Mouse (Mus musculus) stomach, embryonic 14.5 days (tissue): ENCODE results near the gene Prkcb. TPM values are rescaled to one million over a fixed set of nuclear protein-coding genes. Genes with fewer than 3 reads are reported as not detected.

ENCODE experiments used
- ATAC-seq: fragments of 200-750 bp; cut with Nextera tagmentation; 2 replicates; pipeline ENCODE4 v1.8.0; 2017; ENCODE audit warnings: low read depth, moderate TSS enrichment; ENCODE audit not compliant: insufficient number of reproducible peaks, insufficient read depth, low FRiP score
- H3K27ac ChIP-seq: fragments of 300-500 bp; sonication (generic); 2 replicates; pipeline ENCODE4 v1.5.1; 2014; ENCODE audit warnings: mild to moderate bottlenecking, low read length, moderate library complexity, mixed read lengths
- H3K27me3 ChIP-seq: fragments of 300-500 bp; sonication (generic); 2 replicates; pipeline ENCODE4 v1.6.1; 2014; ENCODE audit warnings: low read length, control low read depth, mixed read lengths; ENCODE audit not compliant: control insufficient read depth, insufficient read depth
- H3K36me3 ChIP-seq: fragments of 300-500 bp; sonication (generic); 2 replicates; pipeline ENCODE4 v1.6.1; 2014; ENCODE audit warnings: mild to moderate bottlenecking, control low read depth, low read length, moderate library complexity, mixed read lengths; ENCODE audit not compliant: control insufficient read depth, insufficient read depth
- H3K4me1 ChIP-seq: fragments of 300-500 bp; sonication (generic); 2 replicates; pipeline ENCODE4 v1.6.1; 2014; ENCODE audit warnings: low read length, control low read depth, mixed read lengths; ENCODE audit not compliant: control insufficient read depth, insufficient read depth
- H3K4me2 ChIP-seq: fragments of 300-500 bp; sonication (generic); replicated peaks from 2 replicates; pipeline ENCODE4 v1.6.1; 2014; ENCODE audit warnings: low read depth, low read length, control low read depth
- H3K4me3 ChIP-seq: fragments of 300-500 bp; sonication (generic); 2 replicates; pipeline ENCODE4 v1.5.1; 2014; ENCODE audit warnings: low read depth, low read length, control low read depth
- H3K9ac ChIP-seq: fragments of 300-500 bp; sonication (generic); replicated peaks from 2 replicates; pipeline ENCODE4 v1.6.1; 2014; ENCODE audit warnings: low read depth, mild to moderate bottlenecking, control low read depth, low read length, moderate library complexity, mixed read lengths
- H3K9me3 ChIP-seq: fragments of 300-500 bp; sonication (generic); 2 replicates; pipeline ENCODE4 v1.6.1; 2016; ENCODE audit warnings: low read depth, low read length, control low read depth; ENCODE audit not compliant: control insufficient read depth
- WGBS: fragments of 180-500 bp; shearing (Covaris S2); extraction: QIAGEN DNeasy Blood & Tissue Kit; methylation state at CpG from one replicate; pipeline ENCODE4 v1.1.7; 2014; 5-methylcytosine and 5-hydroxymethylcytosine counted together
- polyA plus RNA-seq: library from polyadenylated mRNA; unstranded; fragments of >200 nt; fragmentation: Nextera tagmentation; extraction: Ambion mirVana; gene quantifications from 2 replicates; pipeline ENCODE4 v1.2.1, GENCODE M21; 2014

Gene Prkcb
- polyA plus RNA-seq, 1 experiment from 2014 or later = 18.4 TPM

- WGBS = 84% methylated on average over 2 of the region's 2 CpGs
- ATAC-seq = no peak
These were observed 16.0 kb downstream of the Prkcb start for GRCm38 (mm10) chr7:122304521-122304920.

GRCm38 (mm10) chr7:122307241-122307640 is 18.7 kb downstream of the Prkcb start:
- WGBS = 88% methylated on average over 9 of the region's 9 CpGs
- no peak overlapping the region for H3K9ac ChIP-seq
- no peaks in the 10 kb centered on the region for H3K4me1 ChIP-seq
- no peaks in the 10 kb centered on the region for H3K27me3 ChIP-seq
- H3K4me2 ChIP-seq = no peak overlapping the region
- no peaks in the 10 kb centered on the region for H3K9me3 ChIP-seq
- no peak for ATAC-seq
- H3K36me3 ChIP-seq = no peaks in the 10 kb centered on the region
- no peak overlapping the region for H3K27ac ChIP-seq
- H3K4me3 ChIP-seq = no peak overlapping the region

More at GRCm38 (mm10) chr7:122304521-122304920, 16.0 kb downstream of the Prkcb start:
- no peaks in the 10 kb centered on the region for H3K36me3 ChIP-seq
- H3K27me3 ChIP-seq = no peaks in the 10 kb centered on the region
- H3K9me3 ChIP-seq = no peaks in the 10 kb centered on the region
- H3K9ac ChIP-seq = no peak overlapping the region
- H3K4me3 ChIP-seq = no peak overlapping the region
- H3K4me2 ChIP-seq = no peak overlapping the region
- no peaks in the 10 kb centered on the region for H3K4me1 ChIP-seq
- no peak overlapping the region for H3K27ac ChIP-seq

- H3K4me3 ChIP-seq = no peak overlapping the region
- no peaks in the 10 kb centered on the region for H3K36me3 ChIP-seq
- ATAC-seq = no peak
- H3K9me3 ChIP-seq = no peaks in the 10 kb centered on the region
- H3K27ac ChIP-seq = no peak overlapping the region
- 86% methylated on average over 5 of the region's 5 CpGs for WGBS
- no peaks in the 10 kb centered on the region for H3K4me1 ChIP-seq
- no peak overlapping the region for H3K9ac ChIP-seq
- H3K27me3 ChIP-seq = no peaks in the 10 kb centered on the region
- H3K4me2 ChIP-seq = no peak overlapping the region
These were observed 20.1 kb downstream of the Prkcb start for GRCm38 (mm10) chr7:122308661-122309060.

- Histone ChIP-seq H3K36me3 (no peaks in the 10 kb centered on the region), H3K4me3 (no peak overlapping the region), H3K27me3 (no peaks in the 10 kb centered on the region), H3K4me1 (no peaks in the 10 kb centered on the region), H3K9ac (no peak overlapping the region), H3K9me3 (no peaks in the 10 kb centered on the region), H3K4me2 (no peak overlapping the region), H3K27ac (no peak overlapping the region)
- no peak for ATAC-seq
- 61% methylated on average over 14 of the region's 14 CpGs for WGBS
These were observed 21.6 kb downstream of the Prkcb start for GRCm38 (mm10) chr7:122309909-122310725.

- no peaks in the 10 kb centered on the region for H3K36me3 ChIP-seq
- H3K9me3 ChIP-seq = no peaks in the 10 kb centered on the region
- H3K4me2 ChIP-seq = no peak overlapping the region
- no peak overlapping the region for H3K27ac ChIP-seq
- no peak for ATAC-seq
- WGBS = 83% methylated on average over 7 of the region's 7 CpGs
- H3K4me3 ChIP-seq = no peak overlapping the region
- H3K27me3 ChIP-seq = no peaks in the 10 kb centered on the region
- no peak overlapping the region for H3K9ac ChIP-seq
- H3K4me1 ChIP-seq = no peaks in the 10 kb centered on the region
These were observed 22.1 kb downstream of the Prkcb start for GRCm38 (mm10) chr7:122310726-122311018.

GRCm38 (mm10) chr7:122313690-122314477 is 25.3 kb downstream of the Prkcb start:
- no peak overlapping the region for H3K9ac ChIP-seq
- WGBS = 89% methylated on average over 12 of the region's 12 CpGs
- no peaks in the 10 kb centered on the region for H3K9me3 ChIP-seq
- H3K27ac ChIP-seq = no peak overlapping the region
- no peak overlapping the region for H3K4me3 ChIP-seq
- H3K36me3 ChIP-seq = no peaks in the 10 kb centered on the region
- H3K4me2 ChIP-seq = no peak overlapping the region
- no peaks in the 10 kb centered on the region for H3K27me3 ChIP-seq
- no peaks in the 10 kb centered on the region for H3K4me1 ChIP-seq
- no peak for ATAC-seq

GRCm38 (mm10) chr7:122315720-122316331 is 27.3 kb downstream of the Prkcb start:
- Histone ChIP-seq H3K27me3 (no peaks in the 10 kb centered on the region), H3K4me3 (no peak overlapping the region), H3K9ac (no peak overlapping the region), H3K27ac (no peak overlapping the region), H3K9me3 (no peaks in the 10 kb centered on the region), H3K36me3 (no peaks in the 10 kb centered on the region), H3K4me2 (no peak overlapping the region), H3K4me1 (no peaks in the 10 kb centered on the region)
- WGBS = 81% methylated on average over 8 of the region's 8 CpGs
- no peak for ATAC-seq

- no peak overlapping the region for H3K4me2 ChIP-seq
- no peaks in the 10 kb centered on the region for H3K9me3 ChIP-seq
- 62% methylated on average over 3 of the region's 3 CpGs for WGBS
- H3K9ac ChIP-seq = no peak overlapping the region
- no peak for ATAC-seq
- no peaks in the 10 kb centered on the region for H3K36me3 ChIP-seq
- no peaks in the 10 kb centered on the region for H3K27me3 ChIP-seq
- H3K27ac ChIP-seq = no peak overlapping the region
- H3K4me1 ChIP-seq = no peaks in the 10 kb centered on the region
- H3K4me3 ChIP-seq = no peak overlapping the region
These were observed 28.1 kb downstream of the Prkcb start for GRCm38 (mm10) chr7:122316681-122317080.
